Mouse (Mus musculus) right cerebral cortex, postnatal 25 days (tissue): Measurements from ENCODE around the gene Phc2.
"Not testable (repeated sequence)": the region's sequence is repeated elsewhere in the genome, so short reads cannot be mapped to it uniquely, and the experiment has no call there.

ENCODE experiments used
- DNase-seq: peaks from one replicate; pipeline ENCODE4 v3.0.0; 2022

The Phc2 gene

DNA sequence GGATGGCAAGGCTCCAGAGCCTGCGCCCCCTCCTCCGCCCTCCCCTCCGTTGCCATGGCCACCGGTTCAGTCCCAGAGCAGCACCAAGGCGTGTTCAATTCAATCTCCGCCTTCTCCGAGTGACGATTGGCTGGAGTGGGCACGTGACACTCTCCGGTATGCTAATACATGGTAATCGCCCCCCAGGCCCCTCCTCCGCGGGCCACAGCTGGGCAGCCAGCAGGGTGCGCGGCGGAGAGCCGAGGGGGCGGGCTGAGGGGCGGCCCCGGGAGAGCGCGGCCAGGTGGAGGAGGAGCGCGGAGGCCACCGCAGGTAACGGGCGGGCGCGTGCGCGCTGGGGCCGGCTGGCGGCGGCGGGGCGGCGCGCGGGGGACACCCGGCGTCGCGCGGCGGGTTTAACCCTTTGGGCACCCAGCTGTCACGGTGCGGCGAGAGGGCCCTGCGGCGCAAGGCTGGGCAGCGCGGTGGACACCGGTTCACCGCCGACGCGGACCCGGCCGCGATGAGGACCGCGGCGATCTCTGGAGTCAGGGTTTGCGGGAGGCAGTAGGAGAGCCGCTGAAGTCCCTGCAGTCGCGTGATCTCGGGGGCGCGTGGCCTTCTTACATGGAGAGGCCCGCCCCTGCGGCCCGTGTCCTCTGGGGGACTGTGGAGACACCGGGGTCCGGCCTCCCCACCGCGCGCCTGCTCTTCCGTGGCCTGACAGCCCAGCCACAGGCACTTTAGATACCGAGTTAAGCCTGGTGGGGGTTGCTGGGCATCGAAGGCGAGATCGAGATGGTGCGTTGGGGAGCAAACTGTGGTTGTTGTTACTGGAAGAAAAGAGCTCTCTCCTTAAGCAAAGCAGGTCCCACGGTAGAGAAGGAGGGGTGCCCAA lies at the start of gene Phc2:
Gene Phc2, plus strand, starts transcription at position 198 of the 877 bp plus-strand sequence.
- peak; percentile 97 for DNase-seq

DNA sequence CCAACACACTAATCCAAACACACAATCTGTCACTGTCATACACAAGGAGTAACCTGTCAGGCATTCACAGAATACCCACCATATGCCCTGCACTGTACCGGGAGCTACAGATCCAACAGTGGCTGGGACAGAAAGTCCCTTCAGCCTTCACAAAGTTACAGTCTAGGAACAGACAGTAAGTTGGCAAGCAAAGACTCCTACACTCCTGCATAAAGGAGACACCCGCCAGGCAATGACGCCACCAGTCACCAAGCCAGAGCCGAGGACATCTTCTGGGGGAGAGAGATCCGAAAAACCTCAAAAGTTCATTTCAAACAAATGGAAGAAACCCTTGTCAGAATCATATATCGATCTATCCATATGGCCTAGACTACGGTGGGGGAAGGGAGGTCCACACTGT lies 47.9 kb upstream of the Phc2 start:
- no peak for DNase-seq

DNA sequence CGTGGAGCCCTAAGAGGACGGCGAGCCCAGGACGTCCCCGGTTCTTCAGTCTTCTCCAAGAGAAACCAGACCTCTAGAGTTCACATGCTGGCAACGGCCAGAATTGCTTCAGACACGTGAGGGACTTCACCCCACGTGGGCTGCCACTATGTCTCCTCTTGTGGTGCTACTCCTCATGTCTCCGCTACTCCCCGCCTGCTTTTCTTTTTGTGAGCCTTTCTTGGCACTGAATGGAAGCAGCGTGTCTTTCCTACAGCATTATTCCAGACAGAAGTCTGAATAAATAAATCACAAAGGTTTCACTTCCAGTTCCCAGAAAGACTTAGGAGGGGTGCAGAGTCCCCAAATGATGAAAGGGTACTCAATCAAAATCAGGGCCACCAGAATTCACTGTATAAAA lies 46.8 kb upstream of the Phc2 start:
- no peak for DNase-seq

DNA sequence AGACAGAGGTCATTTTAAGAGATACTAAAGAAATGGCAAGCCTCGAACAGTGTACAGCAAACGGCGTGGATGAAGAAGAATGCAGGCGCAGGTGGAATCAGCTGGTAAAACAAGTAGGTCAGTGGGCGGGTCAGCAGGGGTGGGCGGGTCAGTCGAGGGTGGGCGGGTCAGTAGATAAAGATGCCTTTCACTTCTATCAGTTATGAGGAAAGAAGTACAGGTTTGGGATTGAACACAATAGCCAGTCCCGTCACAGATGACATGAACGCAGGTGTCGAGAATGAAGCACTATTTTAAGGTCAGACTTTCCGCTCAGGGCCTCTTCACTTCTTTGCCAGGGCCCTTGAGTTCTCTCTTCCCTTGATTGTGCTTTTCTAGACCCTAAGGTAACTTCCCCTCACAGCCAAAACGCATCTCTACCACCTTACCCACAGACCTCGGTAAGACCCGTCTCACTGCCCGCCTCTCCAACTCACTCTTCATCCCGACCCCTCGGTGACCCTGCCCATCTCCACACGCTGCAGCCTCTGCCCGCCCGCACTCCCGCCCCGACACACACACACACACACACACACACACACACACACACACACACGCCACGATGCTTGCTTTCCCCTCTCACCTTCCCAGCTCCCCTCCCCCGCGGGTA lies 45.1 kb upstream of the Phc2 start:
- no peak for DNase-seq

DNA sequence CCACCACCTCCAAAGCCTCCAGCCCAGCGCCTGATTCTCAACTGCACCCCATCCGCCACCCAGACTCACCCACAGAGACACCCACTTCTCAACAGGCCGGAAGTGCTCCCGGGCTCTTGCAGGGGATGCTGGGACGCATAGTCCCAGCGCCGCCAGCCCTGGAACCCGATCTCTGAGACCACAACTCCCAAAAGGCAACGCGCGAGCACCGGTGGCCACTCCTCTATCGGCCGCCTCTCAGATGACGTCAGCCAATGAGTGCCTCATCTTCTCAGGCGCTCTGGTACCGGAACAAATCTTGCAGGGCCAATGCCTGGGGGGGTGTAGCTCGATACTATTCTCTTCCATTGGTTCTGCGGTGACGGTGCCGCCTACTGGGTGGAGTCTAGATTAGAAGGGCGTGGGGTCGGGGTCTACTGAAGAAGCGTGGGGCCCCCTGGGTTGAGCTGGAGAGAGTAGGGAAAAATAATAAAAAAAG lies 44.5 kb upstream of the Phc2 start, which contains the start of gene Zscan20:
Gene Zscan20, minus strand, starts transcription at position 174 of the 478 bp plus-strand sequence.
- DNase-seq = peak; percentile 96

DNA sequence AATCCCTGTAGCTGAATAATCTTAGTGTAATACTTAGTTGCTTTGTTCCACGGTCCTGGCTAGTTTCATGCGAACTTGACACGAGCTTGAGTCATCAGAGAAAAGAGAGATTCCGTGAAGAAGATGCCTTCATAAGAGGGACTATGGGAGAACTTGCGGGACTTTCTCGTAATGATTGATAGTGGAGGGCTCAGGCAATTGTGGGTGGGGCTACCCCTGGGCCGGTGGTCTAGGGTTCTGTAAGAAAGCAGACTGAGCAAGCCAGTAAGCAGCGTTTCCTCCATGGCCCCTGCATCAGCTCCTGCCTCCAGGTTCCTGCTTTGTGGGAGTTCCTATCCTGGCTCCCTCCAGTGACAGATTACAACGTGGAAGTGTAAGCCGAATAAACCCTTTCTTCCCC lies 43.8 kb upstream of the Phc2 start:
- DNase-seq = no peak

DNA sequence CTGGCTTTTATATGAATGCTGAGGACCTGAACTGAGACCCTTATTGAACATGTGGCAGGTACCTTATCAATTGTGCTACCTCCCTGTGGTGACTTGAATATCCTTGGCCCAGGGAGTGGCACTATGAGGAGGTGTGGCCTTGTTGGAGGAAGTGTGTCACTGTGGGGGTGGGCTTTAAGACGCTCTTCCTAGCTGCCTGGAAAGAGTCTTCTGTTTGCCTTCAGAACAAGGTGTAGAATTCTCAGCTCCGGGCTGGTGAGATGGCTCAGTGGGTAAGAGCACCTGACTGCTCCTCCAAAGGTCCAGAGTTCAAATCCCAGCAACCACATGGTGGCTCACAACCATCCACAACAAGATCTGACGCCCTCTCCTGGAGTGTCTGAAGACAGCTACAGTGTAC lies 42.8 kb upstream of the Phc2 start:
- DNase-seq = not testable (repeated sequence)

DNA sequence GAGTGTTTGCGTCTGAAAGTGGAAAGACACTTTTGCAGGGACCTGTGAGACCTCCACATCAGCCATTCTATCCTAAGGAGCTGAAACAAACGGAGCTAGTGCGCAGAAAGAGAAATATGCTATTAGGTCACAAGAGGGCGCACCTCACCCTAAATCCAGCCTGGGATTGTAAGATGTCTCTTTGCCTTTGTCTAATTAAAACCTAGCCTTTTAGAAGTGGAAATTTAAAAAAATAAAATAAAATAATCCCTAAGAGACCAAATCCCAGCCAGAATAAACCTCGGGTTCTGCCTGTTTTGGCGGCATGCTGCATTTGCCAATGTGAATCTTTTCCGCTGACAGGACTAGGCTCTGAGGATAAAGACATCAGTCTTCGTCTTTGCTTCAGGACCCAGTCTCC lies 41.2 kb upstream of the Phc2 start:
- peak; percentile 30 for DNase-seq

DNA sequence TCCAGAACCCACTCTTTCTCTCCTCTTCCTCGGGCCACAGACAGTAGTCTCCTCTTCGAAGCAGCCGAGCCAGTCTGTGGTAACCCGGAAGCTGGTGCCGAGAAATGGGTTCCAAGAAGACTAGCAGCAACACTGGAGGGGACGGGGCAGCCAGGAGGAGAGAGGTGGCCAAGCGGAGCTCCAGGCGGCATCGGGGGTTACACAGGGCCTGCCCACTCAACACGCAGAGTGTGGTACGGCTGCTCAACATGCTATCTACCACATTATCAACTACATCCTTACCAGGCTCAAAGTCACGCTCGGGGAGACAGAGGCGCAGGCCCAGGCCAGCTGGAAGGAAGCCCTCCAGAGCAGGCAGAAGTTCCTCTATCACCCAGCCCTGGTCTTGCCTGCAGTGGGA lies 38.7 kb upstream of the Phc2 start:
- DNase-seq = no peak

DNA sequence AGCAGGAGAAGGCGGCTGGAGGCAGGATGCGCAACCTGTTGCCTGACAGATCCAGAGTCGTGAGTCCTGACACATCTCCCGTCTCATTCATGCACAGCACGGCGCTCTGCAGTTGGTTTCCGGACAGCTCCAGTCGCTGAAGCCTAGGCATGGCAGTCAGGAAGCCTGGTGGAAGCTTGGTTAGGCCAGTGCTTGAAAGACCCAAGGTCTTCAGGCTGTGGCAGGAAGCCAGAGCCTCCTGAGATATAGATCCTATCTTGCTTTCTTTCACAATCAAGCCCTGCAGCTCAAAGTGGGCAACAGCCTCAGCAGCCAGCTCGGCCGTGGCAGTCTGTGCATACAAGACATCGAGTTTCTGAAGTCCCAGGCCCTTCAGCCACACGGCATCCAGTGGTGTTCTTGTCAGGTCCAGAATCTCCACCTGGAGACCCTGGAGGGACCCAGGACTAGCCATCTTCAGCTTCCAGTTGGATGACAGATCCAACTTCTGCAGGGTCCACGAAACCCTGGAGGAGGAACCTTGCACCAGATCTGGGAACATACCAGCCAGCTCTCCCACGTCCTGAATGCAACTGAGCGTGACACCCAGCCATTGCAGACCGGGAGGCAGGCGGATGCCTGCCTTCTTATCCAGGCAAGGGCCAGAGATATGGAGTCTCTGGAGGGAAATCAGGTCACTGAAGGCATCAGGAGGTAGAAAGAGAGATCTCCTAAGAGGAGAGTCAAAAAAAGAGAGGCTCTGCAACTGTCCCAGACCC lies 37.0 kb upstream of the Phc2 start:
- DNase-seq = no peak

DNA sequence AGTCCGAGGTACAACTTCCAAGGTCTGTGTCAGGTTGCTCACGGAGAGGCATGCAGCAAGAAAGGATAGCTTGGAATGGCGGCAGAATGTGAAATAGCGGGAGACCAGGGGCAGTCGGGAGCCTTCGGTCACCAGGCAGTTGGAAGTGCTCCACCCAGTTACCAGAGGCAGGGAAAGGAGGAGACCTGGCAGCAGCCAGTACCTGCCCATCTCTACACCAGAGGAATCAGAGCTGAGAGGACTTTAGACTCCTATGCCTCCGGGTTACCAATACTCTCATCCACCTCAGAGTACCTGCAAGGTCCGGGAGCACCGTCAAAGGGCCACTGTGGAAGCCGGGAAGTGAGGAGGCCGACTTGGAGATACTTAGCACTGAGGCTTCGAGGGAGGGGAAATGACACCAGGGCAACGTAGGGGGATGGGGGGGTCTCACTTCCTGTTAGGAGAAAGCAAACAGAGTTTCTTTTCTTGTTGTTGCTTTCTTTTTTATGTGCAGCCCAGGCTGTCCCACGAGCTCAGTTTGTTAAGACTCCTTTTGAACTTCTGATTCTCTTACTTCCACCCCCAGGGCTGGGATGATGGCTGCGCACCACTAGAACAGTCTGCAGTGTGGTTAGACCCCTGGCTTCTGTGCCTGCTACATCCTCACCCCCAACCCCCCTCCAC lies 36.1 kb upstream of the Phc2 start, which contains the start of gene Tlr12:
Gene Tlr12, minus strand, starts transcription at position 374 of the 666 bp plus-strand sequence.
- no peak for DNase-seq

DNA sequence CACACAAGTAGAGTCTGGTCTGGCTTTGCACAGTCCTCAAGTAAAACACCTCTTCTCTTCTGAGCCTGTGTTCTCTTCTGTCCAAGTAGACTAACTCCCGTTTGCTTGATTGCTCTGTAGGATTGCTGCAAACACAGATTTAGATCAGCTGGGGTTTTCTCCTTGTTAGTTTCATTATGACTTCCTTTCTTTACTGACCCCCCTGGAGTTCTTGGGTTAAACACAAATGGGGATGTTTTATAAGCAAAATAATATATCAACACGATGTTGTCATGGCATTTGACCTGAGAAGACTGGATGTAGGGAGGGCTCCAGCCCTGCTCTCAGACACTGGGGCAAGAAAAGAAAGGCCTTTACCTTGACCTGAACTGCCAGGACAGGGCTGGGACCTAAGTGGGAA lies 35.5 kb upstream of the Phc2 start:
- no peak for DNase-seq

DNA sequence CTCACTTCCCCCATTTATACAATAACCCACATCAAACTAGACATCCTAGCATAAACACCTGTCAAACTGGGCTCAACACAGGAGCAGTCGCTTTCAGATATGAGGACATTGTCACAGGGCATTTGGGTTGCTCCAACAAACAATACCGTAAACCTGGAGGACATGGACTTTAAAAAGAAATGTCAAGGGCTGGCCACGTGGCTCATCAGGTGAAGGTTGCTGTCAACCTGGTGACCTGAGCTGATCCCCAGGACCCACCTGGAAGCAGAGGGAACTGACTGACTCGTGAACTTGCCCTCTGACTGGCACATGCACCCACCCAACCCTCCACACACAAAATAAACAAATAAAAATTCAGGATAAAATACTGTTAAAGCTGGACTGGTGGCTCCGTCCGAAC lies 33.9 kb upstream of the Phc2 start:
- DNase-seq = no peak

DNA sequence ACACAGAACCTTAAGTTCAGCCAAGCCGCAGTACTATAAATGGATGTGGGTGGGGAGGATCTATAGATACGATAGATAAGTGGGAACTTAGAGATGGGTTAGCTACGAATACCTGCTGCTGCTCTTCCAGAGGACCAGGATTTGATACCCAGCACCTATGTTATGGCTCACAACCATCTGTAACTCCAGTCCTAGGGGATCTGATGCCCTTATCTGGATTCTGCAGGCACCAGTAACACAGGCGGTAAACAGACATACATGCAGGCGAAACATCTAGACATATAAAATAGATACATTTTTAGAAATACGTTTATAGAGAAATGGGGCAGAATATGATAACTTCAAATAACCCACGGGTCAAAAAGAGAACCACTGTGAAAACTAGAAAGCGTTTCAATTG lies 33.4 kb upstream of the Phc2 start:
- DNase-seq = no peak

DNA sequence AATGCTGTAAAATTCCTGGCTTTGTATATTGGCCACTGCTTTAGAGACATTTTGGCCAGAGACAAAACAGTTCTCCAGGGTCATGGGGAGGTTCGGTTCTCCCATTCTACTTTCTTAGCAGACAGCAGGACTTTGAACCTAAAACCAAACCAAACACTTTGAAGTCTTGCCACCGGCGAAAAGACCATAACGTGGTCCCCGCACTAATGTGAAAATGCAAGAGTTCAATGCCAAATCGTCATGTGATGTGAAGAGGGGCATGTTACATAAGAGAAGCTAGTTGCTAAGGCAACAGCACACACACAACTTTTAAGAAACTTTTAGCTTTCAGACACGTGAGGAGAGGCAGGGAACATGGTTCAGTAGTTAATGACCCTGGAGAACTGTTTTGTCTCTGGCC lies 19.1 kb upstream of the Phc2 start:
- no peak for DNase-seq

DNA sequence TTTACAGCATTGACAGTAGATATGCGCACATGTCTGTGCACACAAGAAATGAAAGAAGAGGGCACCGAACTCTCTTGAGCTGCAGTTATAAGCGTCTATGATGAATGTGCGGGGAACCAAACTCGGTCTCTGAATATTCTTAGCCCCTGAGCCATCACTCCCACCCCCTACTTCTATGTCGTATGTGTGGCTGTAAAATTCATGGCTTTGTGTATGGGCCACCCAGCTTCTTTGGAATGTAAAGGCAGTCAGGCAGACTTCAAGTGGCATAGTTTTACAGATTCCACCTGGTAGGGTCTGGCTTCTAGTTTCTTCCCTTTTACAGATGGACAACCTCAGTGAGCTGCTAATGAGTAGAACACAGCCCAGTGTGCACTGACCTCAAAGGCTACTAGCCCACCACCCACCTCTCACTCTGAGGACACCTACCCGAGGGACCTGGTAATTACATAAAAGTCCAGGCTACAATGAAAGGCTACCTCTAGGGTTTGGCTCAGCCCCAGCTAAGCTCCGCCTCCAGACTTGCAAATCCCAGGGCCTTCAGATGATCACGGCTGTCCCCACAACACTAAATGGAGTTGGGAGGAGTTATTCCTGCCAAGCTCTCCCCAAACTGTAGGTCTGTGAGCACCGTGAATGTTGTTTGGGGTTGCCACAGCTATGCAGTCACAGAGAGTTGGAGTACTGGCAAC lies 18.5 kb upstream of the Phc2 start:
- DNase-seq = no peak

DNA sequence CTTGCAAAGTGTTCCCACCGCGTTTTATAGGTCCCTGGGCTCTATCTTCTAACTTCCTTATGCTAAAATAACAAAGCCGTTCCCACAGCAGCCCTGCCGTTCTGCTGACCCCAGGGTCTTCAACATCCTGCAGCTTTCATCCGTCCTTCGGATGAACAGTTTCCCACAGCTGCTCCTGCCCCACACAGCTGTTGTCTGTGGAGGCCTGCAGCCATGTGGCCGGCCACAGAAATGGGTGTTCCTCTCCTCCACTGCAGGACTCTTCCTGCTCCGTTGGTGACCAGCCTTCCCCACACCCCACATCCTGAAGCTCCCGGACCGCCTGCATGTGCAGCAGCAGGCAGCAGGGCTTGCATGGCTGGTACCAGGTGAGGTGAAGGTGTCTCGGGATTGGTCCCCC lies 17.3 kb upstream of the Phc2 start:
- no peak for DNase-seq

DNA sequence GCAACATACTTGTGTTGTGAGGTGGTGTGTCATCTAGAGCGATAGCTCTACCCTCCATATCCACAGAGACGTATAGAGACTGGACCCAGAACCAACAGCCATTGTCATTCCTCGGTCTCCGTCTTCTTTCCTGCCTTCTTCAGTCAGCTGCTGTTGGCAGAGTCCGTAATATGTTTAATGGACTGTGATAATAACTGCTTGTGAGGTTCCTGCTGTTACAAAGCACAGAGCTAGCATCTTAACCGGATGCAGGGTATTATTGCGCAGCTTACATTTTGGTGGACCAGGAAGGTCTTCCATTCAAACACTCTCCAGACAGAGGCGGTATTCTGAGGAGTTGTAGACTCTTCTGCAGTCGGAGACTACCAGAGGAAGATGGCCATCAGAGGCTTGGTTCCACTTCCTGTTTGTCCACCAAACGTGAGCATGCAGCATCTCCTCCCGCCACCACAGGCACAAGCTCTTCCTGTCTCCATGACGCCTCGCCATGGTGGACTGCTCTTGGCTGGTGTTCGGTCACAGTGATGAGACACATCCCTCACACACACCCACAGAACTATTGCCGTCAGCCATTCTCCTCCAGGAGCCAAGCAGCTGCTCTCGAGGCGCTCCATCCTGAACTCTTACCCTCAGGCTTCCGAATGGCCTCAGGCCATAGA lies 16.1 kb upstream of the Phc2 start:
- DNase-seq = no peak

DNA sequence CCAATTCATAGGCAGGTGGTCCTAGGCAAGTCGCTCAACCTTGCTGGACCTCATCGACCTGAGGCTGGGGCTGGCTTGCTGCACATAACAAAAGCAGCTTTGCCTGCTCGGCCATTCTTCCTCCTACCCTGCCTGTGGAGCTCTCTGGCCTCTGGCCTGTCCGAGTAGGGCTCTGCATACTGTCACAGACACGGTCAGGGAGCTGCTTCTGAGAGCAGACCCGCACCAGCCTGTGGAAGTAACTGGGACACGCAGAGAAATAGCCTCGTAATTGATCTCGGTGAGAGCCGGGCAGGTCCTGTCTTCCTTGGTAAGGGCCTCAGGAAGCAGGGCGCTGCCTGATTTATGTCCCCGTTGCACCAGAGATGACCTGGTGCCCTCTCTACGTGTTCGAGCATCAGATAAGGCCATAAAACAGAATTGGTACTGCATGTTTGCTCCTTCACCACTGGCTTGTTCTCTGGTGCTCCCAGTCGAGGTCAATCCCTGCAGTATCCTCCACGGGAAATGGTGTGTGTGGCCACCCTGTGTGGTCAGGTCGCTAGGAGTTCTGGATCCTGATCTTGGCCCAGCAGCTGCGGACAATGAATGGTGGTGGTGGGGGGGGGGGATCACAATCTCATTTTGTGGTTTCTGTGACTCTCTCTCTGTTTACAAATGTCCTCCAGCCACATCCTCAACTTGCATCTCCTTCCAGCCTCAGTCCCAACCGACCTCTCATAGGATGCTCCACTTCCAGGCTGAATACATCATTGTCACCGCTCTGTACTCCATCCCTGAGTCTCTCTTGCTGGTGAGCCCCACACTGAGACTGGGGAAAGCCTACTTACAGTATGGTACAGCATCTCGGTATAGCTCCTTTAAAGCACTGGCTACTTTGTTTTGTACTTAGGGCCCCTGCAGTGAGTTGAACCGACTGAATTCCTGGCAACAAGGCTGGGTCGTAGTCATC lies 12.5 kb upstream of the Phc2 start:
- no peak for DNase-seq

DNA sequence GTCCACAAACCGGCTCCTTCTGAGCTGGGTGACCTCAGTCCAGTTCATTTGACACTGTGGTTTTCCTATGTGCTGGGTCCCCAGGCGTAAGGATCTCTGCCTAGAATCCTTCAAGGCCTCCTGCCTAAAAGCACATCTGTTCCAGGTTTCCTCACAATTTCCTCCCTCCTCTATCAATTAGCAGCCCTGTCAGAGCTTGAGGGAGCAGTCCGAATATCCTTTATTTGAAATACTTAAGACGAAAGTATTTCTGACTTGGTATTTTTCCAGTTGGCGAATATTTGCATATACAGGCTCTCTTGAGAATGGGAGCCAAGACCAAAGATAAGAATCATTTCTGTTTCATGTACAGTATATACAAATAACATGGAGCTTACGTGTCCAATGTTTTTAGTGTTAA lies 8.6 kb upstream of the Phc2 start:
- DNase-seq = no peak
